Mouse (Mus musculus) adrenal gland, postnatal 10 days (tissue): ENCODE results near the gene Atg9b. TPM values are rescaled to one million over a fixed set of nuclear protein-coding genes. Genes with fewer than 3 reads are reported as not detected.

Experiments used
- DNase-seq: peaks from one replicate; pipeline ENCODE4 v3.0.0; 2021; ENCODE audit warnings: mixed read lengths
- total RNA-seq, 2 experiments: library from RNA; stranded (reverse); gene quantifications; 2 replicates each; pipeline ENCODE4 v1.2.3; 2021

Atg9b gene
- total RNA-seq, 2 experiments from 2014 or later, result 0.60 to 0.67 TPM

DNA sequence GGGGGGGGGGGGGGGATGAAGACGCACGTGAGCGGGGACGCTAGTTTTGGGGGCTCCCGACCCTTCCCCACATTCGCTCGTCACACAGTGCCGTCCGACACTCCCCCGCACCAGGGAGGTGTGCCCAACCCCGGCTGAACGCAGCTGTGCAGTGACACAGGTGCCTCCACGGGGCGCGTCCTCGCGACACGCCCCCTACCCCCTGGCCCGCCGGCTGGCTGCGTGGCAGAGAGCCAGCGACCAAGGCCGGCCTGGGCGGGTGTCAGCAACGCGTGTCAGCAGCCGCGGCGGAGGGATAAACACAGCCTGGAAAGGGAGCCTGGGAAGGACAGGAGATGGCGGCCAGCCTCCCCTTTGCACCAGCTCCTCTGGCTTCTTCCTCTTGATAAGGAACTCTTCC, 43.4 kb downstream of the Atg9b start:
- DNase-seq, result peak; percentile 73

DNA sequence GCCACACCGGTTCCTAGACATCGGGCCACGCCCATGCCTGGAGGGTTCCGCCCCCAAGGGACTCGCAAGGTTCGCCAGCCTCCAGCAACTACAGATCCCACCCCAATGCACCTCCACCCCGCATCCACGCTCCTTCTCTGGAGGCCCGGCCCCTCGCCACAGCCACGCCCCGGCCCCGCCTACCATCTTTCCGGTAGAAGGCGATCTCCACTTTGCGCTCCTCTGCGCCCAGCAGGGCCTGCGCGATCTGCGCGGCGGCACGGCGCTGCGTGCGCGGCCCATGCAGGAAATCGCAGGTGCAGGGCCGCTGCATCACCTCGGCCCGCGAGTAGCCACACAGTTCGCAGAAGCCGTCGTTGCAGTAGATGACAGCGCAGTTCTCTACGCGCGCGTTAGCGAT, 43.8 kb downstream of the Atg9b start:
- peak; percentile 87 for DNase-seq

DNA sequence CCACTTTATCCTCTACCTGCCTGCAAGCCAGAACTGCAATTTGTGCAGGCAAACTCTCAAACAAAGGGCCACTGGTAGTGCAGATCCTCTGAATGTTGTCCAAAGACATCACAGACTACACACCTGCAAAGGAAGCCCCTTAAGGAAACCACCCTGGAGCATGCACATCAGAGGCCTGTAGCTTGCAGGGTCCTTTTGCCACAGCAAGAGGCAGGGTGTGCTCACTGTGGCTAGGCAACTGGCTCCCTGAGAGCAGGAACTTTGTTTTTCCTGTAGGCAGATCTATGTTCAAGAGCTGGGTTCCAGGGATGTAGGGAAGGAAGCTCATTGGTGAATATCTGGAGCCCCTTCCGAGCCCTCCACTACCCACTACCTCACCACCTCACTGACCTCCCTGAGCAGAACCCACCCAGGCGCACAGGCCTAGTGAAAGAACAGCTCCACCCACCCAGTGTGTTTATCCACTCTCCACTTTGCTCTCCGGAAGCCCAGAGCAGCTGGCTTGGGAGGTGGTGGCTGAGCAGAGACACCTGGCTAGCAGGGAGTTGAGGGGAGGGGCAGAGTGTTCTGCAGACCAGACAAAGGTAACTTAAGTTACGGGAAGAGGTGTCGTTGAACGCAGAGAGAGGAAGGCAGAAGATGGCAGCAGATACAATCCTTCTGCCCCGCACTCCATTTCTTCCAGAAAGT, 44.6 kb downstream of the Atg9b start:
- no peak for DNase-seq

DNA sequence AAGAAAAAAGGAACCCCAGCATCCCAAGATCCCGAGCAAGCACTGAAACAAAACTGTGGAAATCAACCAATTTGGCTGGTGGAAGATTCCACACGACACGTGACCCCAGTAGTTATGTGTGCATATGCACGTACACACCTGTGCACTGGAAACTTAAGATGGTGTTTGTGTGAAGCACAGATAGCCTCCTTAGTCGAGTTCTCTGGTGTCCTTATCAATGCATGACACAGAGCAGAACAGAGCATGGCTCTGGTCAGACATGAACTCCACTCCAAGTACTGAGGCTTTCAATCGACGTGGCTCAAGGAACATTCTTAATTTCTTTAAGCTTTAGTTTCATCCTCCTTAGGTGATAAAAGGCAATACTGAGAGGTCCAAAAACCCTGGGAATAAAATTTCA, 45.6 kb downstream of the Atg9b start:
- DNase-seq, result no peak

DNA sequence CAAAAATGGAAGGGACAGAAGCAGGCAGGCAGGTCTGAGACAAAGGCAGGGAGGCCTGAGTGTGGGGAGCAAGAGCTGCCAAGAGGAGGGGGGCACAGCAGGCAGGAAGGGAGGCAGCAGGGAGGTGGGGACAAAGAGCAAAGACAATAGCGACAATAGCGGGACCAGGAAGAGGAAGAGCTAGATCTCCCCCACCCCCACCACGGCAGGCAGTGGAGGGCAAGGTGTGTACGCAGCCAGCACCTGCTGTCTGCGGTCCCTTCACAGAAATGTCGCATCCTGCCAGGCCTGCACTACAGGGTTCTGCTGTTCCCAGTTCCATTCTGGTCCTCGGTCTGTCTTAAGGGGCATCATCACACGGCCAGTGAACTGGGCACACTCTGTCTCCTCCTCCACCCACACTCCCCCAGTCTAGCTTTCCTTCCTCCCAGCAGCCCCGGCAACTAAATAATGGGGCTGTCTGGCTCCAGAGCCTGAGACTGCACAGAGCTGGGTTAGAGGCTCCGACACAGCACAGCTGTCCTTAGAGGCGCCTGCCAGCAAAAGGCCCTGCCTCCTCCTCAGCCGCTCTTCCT, 47.4 kb downstream of the Atg9b start:
- no peak for DNase-seq

DNA sequence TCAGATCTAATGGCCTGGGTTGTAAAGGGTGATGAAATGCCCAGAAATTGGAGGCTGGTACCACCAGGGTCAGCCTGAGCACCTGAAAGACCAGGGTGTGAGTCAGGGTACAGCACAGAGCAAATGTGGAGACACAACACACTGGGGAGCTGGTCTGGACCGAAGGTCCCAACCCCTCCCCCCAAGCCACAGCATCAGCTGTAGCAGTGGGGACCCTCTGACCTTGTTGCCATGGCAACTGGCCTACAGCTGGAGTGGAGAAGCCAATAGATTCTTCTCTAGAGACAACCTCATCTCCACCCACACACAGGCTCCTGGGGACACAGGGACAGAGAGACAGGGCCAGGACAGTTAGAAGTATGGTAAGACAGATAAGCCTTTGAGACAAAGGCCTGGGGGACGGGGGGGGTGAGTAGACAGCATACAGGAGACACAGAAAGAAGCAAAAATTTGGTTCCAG, 47.9 kb downstream of the Atg9b start:
- DNase-seq, result no peak

DNA sequence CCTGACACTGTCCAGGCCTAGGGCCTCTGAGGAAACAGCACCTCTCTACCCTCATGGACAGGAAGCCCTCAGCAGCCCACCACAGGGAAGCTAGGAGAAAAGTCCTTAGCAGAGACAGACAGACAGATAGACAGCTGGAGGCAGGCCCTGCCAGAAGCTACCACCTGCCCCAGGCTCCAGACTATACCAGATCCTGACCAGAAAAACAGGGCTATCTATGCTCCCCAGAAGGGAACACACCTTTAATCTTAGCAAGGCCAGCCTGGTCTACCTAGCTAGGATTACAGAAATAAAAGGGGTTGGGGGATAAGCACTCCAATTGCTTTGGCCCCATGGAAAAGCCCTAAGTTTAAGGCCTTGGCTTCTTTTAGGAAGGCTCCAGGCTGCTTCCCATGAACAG, 48.6 kb downstream of the Atg9b start:
- DNase-seq, result no peak

DNA sequence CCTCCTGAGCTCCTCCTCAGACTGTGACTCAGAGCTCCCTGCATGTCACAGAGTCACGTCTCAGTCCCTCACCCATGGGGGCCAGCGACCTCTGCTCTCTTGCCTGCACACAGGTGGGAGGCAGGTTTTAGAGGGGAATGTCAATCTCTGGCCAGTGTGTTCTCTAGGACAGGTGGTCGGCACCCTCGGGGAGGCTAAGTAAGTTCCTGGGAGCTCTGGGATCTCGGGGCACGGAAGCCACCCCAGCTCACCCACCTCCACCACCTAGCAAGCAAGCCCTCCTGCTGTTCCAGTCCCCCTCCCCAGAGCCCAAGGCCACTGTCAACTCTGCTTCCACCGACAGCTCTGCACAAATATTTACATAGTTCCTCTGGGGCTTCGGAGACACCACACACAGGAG, 49.0 kb downstream of the Atg9b start:
- no peak for DNase-seq

DNA sequence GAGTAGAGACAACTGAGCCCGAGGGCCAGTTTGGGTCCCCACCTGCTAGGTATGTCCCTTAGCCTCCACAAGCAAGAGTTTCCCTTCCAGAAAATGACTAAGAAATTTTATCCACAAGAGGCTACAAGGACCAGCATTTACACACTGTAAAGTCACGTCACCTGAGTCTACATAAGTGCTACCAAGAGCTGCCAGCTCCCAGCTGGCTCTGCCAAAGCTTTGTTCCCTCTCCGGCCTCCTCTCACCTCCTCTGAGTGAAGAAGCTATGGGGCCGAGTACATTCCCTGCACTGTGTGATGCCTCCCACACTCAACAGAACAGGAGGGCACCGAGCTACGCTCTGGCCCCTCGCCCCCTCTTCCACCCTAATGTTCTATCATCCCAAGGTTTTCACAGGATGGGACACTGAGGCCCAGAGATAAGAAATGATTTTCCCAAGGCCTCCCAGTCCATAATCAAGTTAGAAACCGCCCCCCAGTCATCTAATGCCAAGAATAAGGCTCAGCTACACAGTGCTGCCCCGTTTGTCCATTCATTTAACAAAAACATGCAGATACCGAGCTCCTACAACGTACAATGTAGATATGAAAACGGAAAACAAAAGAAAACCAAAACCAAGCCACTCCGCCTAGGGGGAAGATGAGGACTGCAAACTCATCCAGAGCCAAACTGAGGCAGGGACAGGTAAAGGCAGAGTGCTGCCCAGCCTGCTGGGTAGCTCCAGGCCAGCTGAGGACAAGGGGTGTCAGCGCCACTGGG, 49.6 kb downstream of the Atg9b start:
- no peak for DNase-seq

DNA sequence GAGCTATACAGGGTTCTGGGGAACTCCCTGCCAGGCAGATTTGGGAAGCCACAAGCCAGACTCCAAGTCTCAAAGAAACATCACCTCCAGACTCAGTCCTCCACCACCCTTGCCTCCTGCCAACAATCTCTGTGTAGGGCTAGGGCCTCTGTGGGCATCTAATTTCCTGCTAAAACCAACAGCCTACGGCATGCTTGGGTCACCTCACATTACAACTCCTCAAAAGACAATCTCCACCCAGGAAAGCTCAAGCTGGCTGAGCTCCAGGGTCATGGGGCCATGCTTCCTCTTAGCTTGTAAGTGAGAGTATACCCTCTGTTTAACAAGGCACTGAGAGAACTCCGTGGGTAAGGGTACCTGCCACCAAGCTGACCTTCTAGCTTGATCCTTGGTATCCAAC, 54.1 kb downstream of the Atg9b start:
- no peak for DNase-seq

DNA sequence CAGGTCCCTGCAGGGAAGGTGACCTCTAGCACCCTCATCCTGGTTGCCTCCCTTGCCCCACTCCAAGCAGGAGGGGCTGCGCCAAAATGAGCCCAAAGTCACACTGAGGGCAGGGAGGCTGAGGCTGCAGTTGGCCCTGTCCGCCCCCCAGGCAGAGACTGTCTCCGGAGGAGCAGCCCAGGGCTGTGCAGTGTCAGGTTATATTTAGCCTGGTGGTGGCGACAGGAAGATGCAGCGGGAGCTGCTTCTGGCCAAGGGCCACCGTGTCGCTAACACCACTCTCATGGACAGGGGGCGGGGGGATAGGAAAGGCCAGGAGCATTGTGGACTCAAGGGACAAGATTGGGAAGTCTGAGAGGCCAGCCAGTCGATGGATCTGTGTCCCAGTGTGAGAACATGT, 54.6 kb downstream of the Atg9b start:
- DNase-seq, result no peak

DNA sequence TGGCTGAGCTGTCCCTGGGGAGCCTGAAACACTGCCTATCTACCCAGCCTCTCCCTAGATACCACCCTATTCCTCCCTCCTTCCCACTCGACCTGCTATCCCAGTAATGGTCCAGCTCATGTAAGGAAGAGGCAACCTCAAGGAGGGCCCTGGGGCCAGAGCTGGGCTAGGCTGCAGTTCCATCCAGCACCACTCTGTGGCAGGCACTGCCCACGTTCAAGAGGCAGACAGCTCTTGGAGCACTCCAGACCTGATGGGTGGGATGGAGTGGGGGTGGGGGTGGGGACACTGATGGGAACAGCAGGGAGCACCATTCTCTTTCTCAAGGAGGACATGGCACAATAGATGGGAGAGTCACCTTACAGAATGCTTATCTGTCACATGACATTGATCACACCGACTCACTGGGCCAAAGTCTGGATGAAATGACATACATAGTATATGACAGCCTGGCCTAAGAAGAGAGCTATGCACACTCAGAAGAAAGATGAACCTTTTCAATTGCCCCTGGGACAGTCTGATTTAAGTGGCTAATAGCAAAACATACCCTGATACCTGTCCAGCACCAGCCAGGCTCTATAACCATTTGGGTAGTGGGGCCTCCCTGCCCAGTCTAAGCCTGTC, 55.9 kb downstream of the Atg9b start:
- DNase-seq, result peak; percentile 74

DNA sequence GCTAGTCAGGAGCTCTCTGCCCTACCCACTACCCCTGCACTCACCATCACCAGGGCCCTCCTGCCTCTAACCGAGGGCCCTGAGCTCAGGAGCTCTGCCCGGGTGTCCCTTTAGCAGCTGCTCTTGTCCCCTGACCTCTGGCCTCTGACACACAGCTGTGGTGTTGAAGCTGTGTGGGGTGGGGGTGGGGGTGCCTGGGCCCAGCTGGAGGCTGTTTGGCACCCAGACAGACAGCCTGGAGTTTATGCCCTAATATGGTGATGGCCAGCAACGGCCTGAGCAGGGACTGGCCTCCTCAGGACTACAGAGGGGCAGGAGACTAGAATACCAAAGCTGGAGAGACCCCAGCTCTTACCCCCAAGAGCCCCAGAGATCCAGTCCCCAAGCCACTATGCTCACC, 57.2 kb downstream of the Atg9b start:
- no peak for DNase-seq

Other genes with a start within 250 kb of the Atg9b start
- 1 to 10 TPM; 7.5 to 9.3 TPM for gene Nupl2, start 227.2 kb downstream of the Atg9b start, total RNA-seq
- 10 to 100 TPM; 12.8 to 23.1 TPM for gene Kcnh2, start 40.5 kb downstream of the Atg9b start, total RNA-seq
- gene Nos3, start 27.3 kb downstream of the Atg9b start, total RNA-seq, result 10 to 100 TPM; 16.3 to 16.6 TPM
- gene Abcb8, start 1.5 kb upstream of the Atg9b start, total RNA-seq, result 100 to 1,000 TPM in 1 of 2 experiments, 10 to 100 TPM in 1; 93.7 to 116 TPM
- under 1 TPM; 0.54 to 0.76 TPM for gene Asic3, start 21.2 kb upstream of the Atg9b start, total RNA-seq
- 10 to 100 TPM; 37.9 to 41.3 TPM for gene Cdk5, start 31.4 kb upstream of the Atg9b start, total RNA-seq
- gene Slc4a2, start 31.7 kb upstream of the Atg9b start, total RNA-seq, result 10 to 100 TPM; 58.7 to 60.9 TPM
- gene Fastk, start 53.1 kb upstream of the Atg9b start, total RNA-seq, result 100 to 1,000 TPM; 129 to 172 TPM
- gene Tmub1, start 55.7 kb upstream of the Atg9b start, total RNA-seq, result 10 to 100 TPM in 1 of 2 experiments, 1 to 10 TPM in 1; 9.1 to 10.5 TPM
- 10 to 100 TPM; 67.6 to 72.2 TPM for gene Agap3, start 60.0 kb upstream of the Atg9b start, total RNA-seq
- gene Gbx1, start 135.1 kb upstream of the Atg9b start, total RNA-seq, result under 1 TPM in 1 of 2 experiments, not detected in 1; 0.09 TPM
- 1 to 10 TPM; 1.0 to 6.2 TPM for gene Asb10, start 148.8 kb upstream of the Atg9b start, total RNA-seq
- gene 4931409K22Rik, start 164.7 kb upstream of the Atg9b start, total RNA-seq, result not detected
- gene Abcf2, start 185.3 kb upstream of the Atg9b start, total RNA-seq, result 10 to 100 TPM; 51.0 to 53.3 TPM
- gene Chpf2, start 194.6 kb upstream of the Atg9b start, total RNA-seq, result 10 to 100 TPM; 35.4 to 46.3 TPM
- 10 to 100 TPM; 16.4 to 26.0 TPM for gene Smarcd3, start 232.3 kb upstream of the Atg9b start, total RNA-seq